Mouse (Mus musculus) MEL (cell line): ENCODE measurements at regions not wholly inside any gene's neighbourhood (a gene's known extent, or its start where the extent isn't known, plus 50 kb on each side); places are given as distances from the start of the nearest gene placed in this dataset.

ENCODE experiments used
- DNase-seq: peaks from one replicate; pipeline ENCODE4 v3.0.0; 2011; ENCODE audit warnings: low read depth, low spot score
- H3K27ac ChIP-seq: 2 replicates; pipeline ENCODE4 v1.5.1; 2012; ENCODE audit warnings: low read depth, mild to moderate bottlenecking, control low read depth, low read length, moderate library complexity; ENCODE audit not compliant: control insufficient read depth
- H3K27me3 ChIP-seq, 2 experiments: fragments of 150-350 bp in 1 of 2; sonication (generic) in 1 of 2; 2 replicates each; pipeline ENCODE4 v1.6.1; 2012; ENCODE audit warnings: low read length in 2 of 2, mild to moderate bottlenecking in 2 of 2, improper control_type of control experiment in 1 of 2, moderate library complexity in 1 of 2; ENCODE audit not compliant: insufficient read depth in 2 of 2, control insufficient read depth in 1 of 2
- H3K36me3 ChIP-seq, 2 experiments: 2 replicates each; pipeline ENCODE4 v1.6.1; 2012 to 2014; ENCODE audit warnings: low read length in 2 of 2, improper control_type of control experiment in 1 of 2, inconsistent platforms in 1 of 2, mild to moderate bottlenecking in 1 of 2; ENCODE audit not compliant: insufficient read depth in 2 of 2, control insufficient read depth in 1 of 2
- H3K4me1 ChIP-seq, 2 experiments: fragments of 150-350 bp in 1 of 2; sonication (generic) in 1 of 2; 2 replicates each; pipeline ENCODE4 v1.6.1; 2012; ENCODE audit warnings: low read length in 2 of 2, improper control_type of control experiment in 1 of 2, mild to moderate bottlenecking in 1 of 2; ENCODE audit not compliant: insufficient read depth in 2 of 2, control insufficient read depth in 1 of 2
- H3K4me3 ChIP-seq, 2 experiments: fragments of 150-350 bp in 1 of 2; sonication (generic) in 1 of 2; 2 replicates each; pipeline ENCODE4 v1.5.1; 2012; ENCODE audit warnings: low read depth in 2 of 2, low read length in 2 of 2, mild to moderate bottlenecking in 2 of 2, moderate library complexity in 2 of 2, control low read depth in 1 of 2, improper control_type of control experiment in 1 of 2; ENCODE audit not compliant: control insufficient read depth in 1 of 2, insufficient read depth in 1 of 2
- H3K79me2 ChIP-seq: 2 replicates; pipeline ENCODE4 v1.6.1; 2012; ENCODE audit warnings: mild to moderate bottlenecking, low read length, moderate library complexity; ENCODE audit not compliant: control insufficient read depth, poor library complexity, insufficient read depth
- H3K9ac ChIP-seq: 2 replicates; pipeline ENCODE4 v1.6.1; 2012; ENCODE audit warnings: low read depth, mild to moderate bottlenecking, control low read depth, low read length, moderate library complexity; ENCODE audit not compliant: control insufficient read depth, poor library complexity, severe bottlenecking
- H3K9me3 ChIP-seq: fragments of 150-350 bp; sonication (generic); replicated peaks from 2 replicates; pipeline ENCODE4 v1.6.1; 2012; ENCODE audit warnings: mild to moderate bottlenecking, low read length, improper control_type of control experiment, moderate library complexity; ENCODE audit not compliant: insufficient read depth
- BHLHE40 ChIP-seq: IDR thresholded peaks from 2 replicates; pipeline ENCODE4 v1.6.1; 2012; ENCODE audit warnings: low read depth, mild to moderate bottlenecking, inconsistent platforms, low read length, improper control_type of control experiment, borderline replicate concordance
- CHD1 ChIP-seq: IDR thresholded peaks from 2 replicates; pipeline ENCODE4 v1.6.1; 2012; ENCODE audit warnings: low read depth, mild to moderate bottlenecking, inconsistent platforms, low read length, improper control_type of control experiment
- EP300 ChIP-seq, 2 experiments: IDR thresholded peaks; 2 replicates each; pipeline ENCODE4 v1.6.1; 2011; ENCODE audit warnings: improper control_type of control experiment in 2 of 2, low read length in 2 of 2, low read depth in 1 of 2, mild to moderate bottlenecking in 1 of 2
- ETS1 ChIP-seq: IDR thresholded peaks from 2 replicates; pipeline ENCODE4 v1.6.1; 2012; ENCODE audit warnings: low read depth, mild to moderate bottlenecking, inconsistent platforms, low read length, improper control_type of control experiment, moderate library complexity
- HCFC1 ChIP-seq: IDR thresholded peaks from 2 replicates; pipeline ENCODE4 v1.6.1; 2012; ENCODE audit warnings: low read depth, mild to moderate bottlenecking, inconsistent platforms, low read length, improper control_type of control experiment, moderate library complexity
- MAX ChIP-seq: IDR thresholded peaks from 2 replicates; pipeline ENCODE4 v1.6.1; 2011; ENCODE audit warnings: low read length, improper control_type of control experiment
- MEF2A ChIP-seq: IDR thresholded peaks from 2 replicates; pipeline ENCODE4 v1.6.1; 2014; ENCODE audit warnings: low read depth, mild to moderate bottlenecking, inconsistent platforms, low read length, improper control_type of control experiment; ENCODE audit not compliant: poor library complexity, insufficient replicate concordance, severe bottlenecking; ENCODE audit errors: extremely low read depth
- MXI1 ChIP-seq: IDR thresholded peaks from 2 replicates; pipeline ENCODE4 v1.6.1; 2011; ENCODE audit warnings: mild to moderate bottlenecking, low read depth, low read length, improper control_type of control experiment
- MYB ChIP-seq: IDR thresholded peaks from 2 replicates; pipeline ENCODE4 v1.6.1; 2011; ENCODE audit warnings: mild to moderate bottlenecking, low read depth, low read length, improper control_type of control experiment
- POLR2A ChIP-seq, 2 experiments: IDR thresholded peaks; 2 replicates each; pipeline ENCODE4 v1.6.1; 2011 to 2012; ENCODE audit warnings: low read length in 2 of 2, mild to moderate bottlenecking in 2 of 2, control low read depth in 1 of 2, improper control_type of control experiment in 1 of 2, low read depth in 1 of 2, moderate library complexity in 1 of 2; ENCODE audit not compliant: control insufficient read depth in 1 of 2, insufficient read depth in 1 of 2, poor library complexity in 1 of 2
- RAD21 ChIP-seq: IDR thresholded peaks from 2 replicates; pipeline ENCODE4 v1.6.1; 2011; ENCODE audit warnings: mild to moderate bottlenecking, low read depth, low read length, improper control_type of control experiment
- TAL1 ChIP-seq: IDR thresholded peaks from 2 replicates; pipeline ENCODE4 v1.6.1; 2012; ENCODE audit warnings: mild to moderate bottlenecking, inconsistent platforms, low read length, moderate library complexity, mixed read lengths
- USF1 ChIP-seq: IDR thresholded peaks from 2 replicates; pipeline ENCODE4 v1.6.1; 2014; ENCODE audit warnings: low read depth, mild to moderate bottlenecking, inconsistent platforms, low read length, improper control_type of control experiment, moderate library complexity
- ZC3H11A ChIP-seq: IDR thresholded peaks from 2 replicates; pipeline ENCODE4 v1.6.1; 2012; ENCODE audit warnings: low read depth, mild to moderate bottlenecking, inconsistent platforms, low read length, improper control_type of control experiment

DNA sequence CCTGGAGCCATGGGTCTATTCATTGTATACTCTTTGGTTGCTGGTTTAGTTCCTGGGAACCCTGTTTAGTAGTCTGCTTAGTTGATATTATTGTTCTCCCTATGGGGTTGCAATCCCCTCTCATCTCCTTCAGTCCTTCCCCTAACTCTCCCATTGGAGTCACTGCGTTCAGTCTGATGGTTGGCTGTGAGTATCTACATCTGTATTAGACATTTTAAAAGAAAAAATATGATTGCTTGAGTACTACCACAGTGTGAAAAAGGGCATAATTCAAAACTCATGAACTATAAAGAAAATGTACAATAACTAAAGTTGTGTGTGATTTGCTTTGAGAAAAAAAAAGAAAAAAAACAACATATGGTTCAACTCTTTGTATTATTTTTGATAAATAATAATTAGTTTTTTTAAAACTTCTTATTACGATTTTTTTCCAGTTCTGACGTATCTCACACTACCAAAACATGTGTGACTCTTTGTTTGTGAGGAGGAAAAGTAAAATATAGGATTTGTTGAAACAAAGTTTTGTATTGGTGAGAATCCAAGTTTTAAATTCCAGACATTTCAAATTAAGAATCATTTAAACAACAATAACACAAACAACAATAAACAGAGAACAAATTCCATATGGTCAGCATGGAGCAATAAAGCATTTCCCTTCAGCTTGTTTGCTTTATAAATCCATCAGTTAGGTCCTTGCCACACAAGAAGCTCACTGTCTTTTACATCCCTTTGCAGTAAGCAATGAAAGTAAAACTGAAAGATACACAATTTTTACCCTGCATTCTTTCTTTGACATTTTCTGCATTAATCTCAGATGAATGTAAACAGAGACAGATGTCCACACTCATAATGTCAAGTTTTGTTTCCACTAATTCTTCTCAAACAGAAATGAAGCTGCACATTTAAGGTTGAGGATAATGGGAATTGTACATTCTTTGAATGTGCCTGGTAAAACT is 583.5 kb downstream of the Slitrk6 start:
- no peak overlapping the region for H3K9ac ChIP-seq
- peaks cover 0 to 2% of the 10 kb centered on the region in 2 experiments; a peak in 3 of 4 replicates for H3K4me1 ChIP-seq
- no peak overlapping the region for H3K27ac ChIP-seq
- no peak overlapping the region for H3K4me3 ChIP-seq
- no peaks in the 10 kb centered on the region for H3K9me3 ChIP-seq
- H3K79me2 ChIP-seq, result no peaks in the 10 kb centered on the region
- no peak for DNase-seq
- no peaks in the 10 kb centered on the region for H3K27me3 ChIP-seq
- TF ChIP-seq MXI1, result no peak
- TF ChIP-seq ZC3H11A, result no peak
- TF ChIP-seq TAL1, result no peak
- no peak for TF ChIP-seq MEF2A
- TF ChIP-seq CHD1, result no peak
- TF ChIP-seq POLR2A (IDR thresholded peaks at IDR 0.05; ENCODE audit: control insufficient read depth in 1 of 2, insufficient read depth in 1 of 2, low read depth in 1 of 2, low read length in 2 of 2, poor library complexity in 1 of 2), result no peak
- TF ChIP-seq EP300 (IDR thresholded peaks at IDR 0.05; ENCODE audit: low read depth in 1 of 2, low read length in 2 of 2), result no peak
- peaks cover 0 to 2% of the 10 kb centered on the region in 2 experiments; a peak in 1 of 4 replicates for H3K36me3 ChIP-seq

DNA sequence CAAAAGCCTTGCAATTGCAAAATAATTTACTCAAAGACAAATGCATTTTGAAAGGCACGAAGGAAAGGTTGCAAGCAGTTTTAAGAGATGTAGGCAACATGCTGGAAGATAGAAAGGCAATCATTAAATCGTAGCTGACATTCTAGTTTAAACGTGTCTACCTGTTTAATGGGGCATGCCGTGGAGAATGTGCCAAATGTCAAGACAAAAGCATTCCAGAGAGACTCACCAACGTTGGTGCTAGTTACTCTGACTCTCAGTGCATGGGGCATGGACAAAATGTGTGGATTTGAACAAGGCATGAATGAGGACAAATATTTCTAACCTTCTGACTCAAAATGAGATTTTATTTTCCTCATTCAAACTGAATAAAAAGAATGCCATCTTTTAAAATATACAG is 586.3 kb downstream of the Slitrk6 start:
- H3K9ac ChIP-seq, result no peak overlapping the region
- no peaks in the 10 kb centered on the region for H3K36me3 ChIP-seq
- H3K27ac ChIP-seq, result no peak overlapping the region
- no peaks in the 10 kb centered on the region for H3K4me1 ChIP-seq
- no peak overlapping the region for H3K4me3 ChIP-seq
- no peaks in the 10 kb centered on the region for H3K9me3 ChIP-seq
- no peaks in the 10 kb centered on the region for H3K79me2 ChIP-seq
- TF ChIP-seq RAD21 (no peak), HCFC1 (no peak)
- no peaks in the 10 kb centered on the region for H3K27me3 ChIP-seq
- no peak for DNase-seq

DNA sequence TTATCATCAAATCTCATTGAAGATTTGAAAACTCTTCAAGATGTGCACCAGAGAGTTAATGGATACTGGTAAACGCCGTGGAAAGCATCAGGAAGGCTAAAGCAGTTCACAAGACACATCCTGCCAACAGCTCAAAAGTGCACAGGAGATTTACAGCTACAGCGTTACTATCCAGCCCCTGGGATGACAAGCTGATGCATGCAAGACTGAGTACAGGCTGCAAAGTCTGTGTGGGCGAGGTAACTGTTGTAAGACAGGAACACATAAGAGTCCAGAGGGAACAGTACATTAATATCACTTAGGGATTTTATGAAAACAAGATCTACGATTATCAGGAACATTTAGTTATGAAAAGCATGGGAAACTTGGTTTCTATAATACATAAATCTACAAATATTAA is 626.7 kb downstream of the Slitrk6 start:
- H3K27ac ChIP-seq, result no peak overlapping the region
- H3K4me1 ChIP-seq, result no peaks in the 10 kb centered on the region
- H3K4me3 ChIP-seq, result no peak overlapping the region
- H3K27me3 ChIP-seq, result no peaks in the 10 kb centered on the region
- no peaks in the 10 kb centered on the region for H3K9me3 ChIP-seq
- H3K9ac ChIP-seq, result no peak overlapping the region
- H3K36me3 ChIP-seq, result no peaks in the 10 kb centered on the region
- TF ChIP-seq MAX (no peak), ETS1 (no peak), ZC3H11A (no peak), USF1 (no peak), CHD1 (no peak), MYB (no peak), BHLHE40 (no peak)
- no peaks in the 10 kb centered on the region for H3K79me2 ChIP-seq
- DNase-seq, result no peak
